Comparison of ENCODE assay signal across 13 mouse cellular contexts in the genomic region with DNA sequence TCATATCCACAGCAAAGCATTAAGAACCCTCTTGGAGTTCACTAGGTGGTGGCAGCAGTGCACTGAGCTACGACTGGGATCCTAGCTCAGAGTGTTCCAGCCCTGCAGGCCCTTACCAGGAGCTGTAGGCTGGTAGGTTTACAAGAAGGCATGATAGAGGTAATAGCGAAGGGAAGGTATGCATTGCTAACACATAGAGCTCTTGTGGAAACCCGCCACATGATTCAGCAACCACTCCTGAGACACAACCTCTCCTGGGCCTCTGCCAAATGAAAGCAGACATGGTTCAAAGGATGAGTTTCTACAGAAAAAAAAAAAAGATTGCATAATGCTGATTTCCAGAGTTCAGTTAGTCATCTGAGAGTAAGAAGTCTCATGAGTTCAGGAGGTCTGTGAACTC.
A peak's percentile ranks its signal among the peaks of the same experiment; 100 is the strongest.
DNase-seq lines count a peak whose midpoint lies in the region; ATAC-seq and TF ChIP-seq lines count a peak whose summit lies in the region.
"Had no signal": no experiment of that assay in that cellular context is flagged by ENCODE, and none has a peak within 500 bp of the region (broad histone marks: within the 10 kb centered on the region; RNA-seq: fewer than 3 reads in every experiment).

No protein-coding gene starts in this region.

- CTCF ChIA-PET in Patski (lab: Charles Lee) = interaction anchor here (0.9 kb wide), 1 partner anchor 141 kb away, joined by 3 read pairs; no protein-coding TSS in a partner anchor

- no peak for TF ChIP-seq CTCF in Patski (IDR thresholded peaks at IDR 0.05)

- in situ Hi-C loops in Patski (cut with MboI; ENCODE audit: low pct_unique_long_range_greater_than_20kb) = loop anchor here (5.0 kb wide), 1 partner anchor 138 kb away; no protein-coding TSS in a partner anchor

- H3K27me3 ChIP-seq in Patski = no peaks in the 10 kb centered on the region
- H3K27me3 ChIP-seq: heart, embryonic 15.5 days had no signal

- POLR2A ChIA-PET in Patski (lab: Charles Lee) = no interaction called here

- peak; percentile 68 for DNase-seq in heart, adult 11 months
- DNase-seq in heart, postnatal 36 days = no peak
- DNase-seq in kidney, postnatal 10 days = peak; percentile 35
- no peak for DNase-seq in kidney, postnatal 4 days
- DNase-seq in Patski (ENCODE audit: low read depth, low spot score) = peak; percentile 89
- peak; percentile 49 for DNase-seq in kidney, postnatal 14 days
- no peak for DNase-seq in right cerebral cortex, adult 2 months (ENCODE audit: low spot score in 2 of 2)
- DNase-seq in thymus, postnatal 4 days = no peak
- DNase-seq: cerebellum, adult 18-20 months; cerebellum, postnatal 25 days; gastrocnemius, postnatal 14 days had no signal

- intact Hi-C loops in heart, postnatal 36 days (cut with DNase I) = no loop called here

- peak; percentile 51 for ATAC-seq in Patski
- ATAC-seq: forebrain, embryonic 14.5 days had no signal

Comparison
In these comparisons a context has a peak if more than half of its experiments do, and no peak if none do; other contexts are left out.
1. DNase-seq: peak in heart, adult 11 months (single experiment), kidney, postnatal 10 days (single experiment), Patski (single experiment) and kidney, postnatal 14 days (single experiment); none in heart, postnatal 36 days (0 of 2), kidney, postnatal 4 days (0 of 2), right cerebral cortex, adult 2 months (0 of 2) and thymus, postnatal 4 days (single experiment).